Mouse (Mus musculus) heart, postnatal 0 days (tissue): ENCODE data around the gene Lrp1.

Experiments
- CTCF ChIP-seq: IDR thresholded peaks from 2 replicates; pipeline ENCODE4 v1.5.1; 2016; ENCODE audit warnings: antibody characterized with exemption, control low read depth, low read depth
- EP300 ChIP-seq: IDR thresholded peaks from 2 replicates; pipeline ENCODE4 v1.6.1; 2016; ENCODE audit warnings: antibody characterized with exemption, low read depth

DNA sequence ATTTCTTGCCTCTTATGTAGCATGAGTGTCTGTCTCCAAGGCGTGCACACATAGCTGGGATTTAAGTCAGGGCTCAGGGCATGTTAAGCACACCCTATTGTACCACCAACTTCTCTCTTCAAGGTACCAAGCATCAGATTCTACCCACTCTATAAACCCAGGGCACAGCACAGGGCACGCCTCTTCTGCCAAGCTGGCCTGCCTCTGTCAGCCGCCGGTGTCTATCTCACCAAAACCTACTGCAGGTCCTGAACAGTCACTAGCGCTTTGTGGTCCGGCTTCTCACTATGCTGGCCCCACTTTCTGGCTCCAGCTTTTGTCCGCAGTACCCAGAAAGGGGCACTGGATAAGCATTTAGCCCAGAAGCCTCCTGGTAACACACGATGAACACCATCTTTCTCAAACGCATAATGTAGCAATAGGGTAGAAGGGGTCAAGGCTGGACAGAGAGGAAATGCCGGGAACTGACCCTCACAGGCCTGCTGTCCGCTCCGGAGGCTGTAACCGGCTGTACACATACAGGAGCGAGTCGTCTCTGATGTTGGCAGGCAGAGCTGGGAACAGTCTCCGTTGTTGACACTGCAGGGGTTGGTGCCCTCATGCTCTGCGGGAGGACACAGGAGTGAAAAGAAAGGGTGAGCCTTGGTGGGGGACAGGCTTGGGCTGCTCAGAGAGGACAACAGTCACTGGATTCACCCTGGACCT, 49.9 kb downstream of the Lrp1 start:
- TF ChIP-seq CTCF: no peak
- no peak for TF ChIP-seq EP300
